Mouse (Mus musculus) left cerebral cortex, postnatal 25 days (tissue): ENCODE data around the gene Mslnl. TPM values are rescaled to one million over a fixed set of nuclear protein-coding genes. Genes with fewer than 3 reads are reported as not detected.
"Not testable (repeated sequence)": the region's sequence is repeated elsewhere in the genome, so short reads cannot be mapped to it uniquely, and the experiment has no call there.

Experiments
- DNase-seq, 2 experiments: peaks; one replicate each; pipeline ENCODE4 v3.0.0; 2022; ENCODE audit warnings: low spot score in 2 of 2, mixed read lengths in 1 of 2
- intact Hi-C: fragments of 180-260 bp; cut with DNase I; formaldehyde crosslinking; loops from one replicate; pipeline ENCODE4 v1.15.1; 2025
- total RNA-seq, 2 experiments: library from RNA; stranded (reverse); gene quantifications; 2 replicates each; pipeline ENCODE4 v1.2.3; 2021

The Mslnl gene
- total RNA-seq, 2 experiments from 2014 or later = 0.25 TPM; not detected in 1

DNA sequence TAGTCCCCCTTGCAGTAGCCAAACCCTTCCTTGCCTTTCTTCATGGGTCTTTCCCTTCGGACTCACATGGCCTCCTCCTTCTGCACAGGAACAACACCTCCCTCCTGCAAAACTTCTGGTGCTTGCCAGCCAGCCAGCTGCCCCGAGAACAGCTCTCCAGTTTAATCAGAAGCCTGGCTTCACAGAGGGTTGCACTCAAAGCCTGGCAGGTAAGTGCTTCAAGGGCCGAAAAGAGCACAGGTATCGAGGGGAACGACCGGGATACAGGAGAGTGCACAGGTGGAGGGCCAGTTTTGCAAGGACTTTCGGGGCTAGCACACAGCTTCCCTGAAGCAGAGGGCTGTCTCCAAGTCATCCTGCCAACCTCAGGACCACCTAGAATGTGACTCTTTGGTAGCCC is 3.0 kb downstream of the Mslnl start:
- DNase-seq = no peak
- intact Hi-C loops = no loop called here

GRCm38 (mm10) chr17:25741471-25741870 is 5.6 kb downstream of the Mslnl start:
- DNase-seq = not testable (repeated sequence)
- intact Hi-C loops = loop anchor here (10.0 kb wide), 1 partner anchor 917 kb away; no protein-coding TSS in a partner anchor

DNA sequence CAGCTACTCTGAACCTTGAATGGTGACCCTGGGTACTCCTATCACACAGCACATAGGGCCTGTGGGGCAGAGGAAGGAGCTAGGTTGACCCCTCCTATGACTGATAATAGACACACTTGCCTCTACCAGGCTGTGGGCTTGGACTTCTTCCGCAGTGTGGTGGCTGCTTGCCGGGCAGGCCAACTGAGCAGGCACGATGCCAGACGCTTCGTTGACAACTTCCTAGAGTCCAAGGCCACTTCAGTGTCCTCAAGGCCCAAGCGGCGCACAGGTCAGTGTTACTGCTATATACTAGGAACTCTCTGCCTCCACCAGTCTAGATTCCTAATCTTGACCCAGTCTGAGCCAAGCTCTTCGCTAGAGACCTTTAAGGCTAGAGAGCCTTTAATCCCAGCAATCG is 8.0 kb downstream of the Mslnl start:
- intact Hi-C loops = loop anchor here (10.0 kb wide), 1 partner anchor 919 kb away; no protein-coding TSS in a partner anchor
- no peak for DNase-seq

GRCm38 (mm10) chr17:25744311-25744710 is 8.5 kb downstream of the Mslnl start:
- intact Hi-C loops = loop anchor here (10.0 kb wide), 1 partner anchor 920 kb away; no protein-coding TSS in a partner anchor
- DNase-seq = no peak

GRCm38 (mm10) chr17:25748238-25748637 is 12.4 kb downstream of the Mslnl start:
- DNase-seq = peak in 1 of 2 experiments; percentile 47
- intact Hi-C loops = loop anchor here (10.0 kb wide), 1 partner anchor 923 kb away; no protein-coding TSS in a partner anchor

DNA sequence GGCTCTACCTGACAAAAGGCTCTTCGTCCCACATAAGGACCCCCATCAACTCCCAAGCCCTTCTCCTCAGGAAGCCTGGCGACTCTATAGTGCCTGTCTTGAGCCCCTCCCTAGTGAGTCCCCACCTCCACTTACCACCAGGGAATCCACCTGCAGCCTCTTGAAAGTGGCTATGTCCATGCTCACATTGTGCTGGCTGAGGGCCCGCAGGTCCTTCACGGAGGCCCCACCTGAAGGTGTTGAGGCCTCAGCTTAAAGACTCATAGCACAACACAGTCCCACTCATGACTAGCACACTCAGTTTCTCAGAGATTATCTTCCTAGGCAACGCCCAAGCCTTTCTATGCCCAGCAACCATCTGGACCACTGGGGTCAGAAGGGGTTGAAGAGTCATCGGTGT is 13.5 kb downstream of the Mslnl start:
- intact Hi-C loops = loop anchor here (10.0 kb wide), 1 partner anchor 925 kb away; no protein-coding TSS in a partner anchor
- DNase-seq = no peak

GRCm38 (mm10) chr17:25751446-25751845 is 15.6 kb downstream of the Mslnl start:
- intact Hi-C loops = no loop called here
- DNase-seq = peak in 1 of 2 experiments; percentile 19

GRCm38 (mm10) chr17:25754241-25754640 is 18.4 kb downstream of the Mslnl start, which contains the start of gene Msln:
TSS of gene Msln (minus strand) at chr17:25754378.
- intact Hi-C loops = no loop called here
- DNase-seq = no peak

DNA sequence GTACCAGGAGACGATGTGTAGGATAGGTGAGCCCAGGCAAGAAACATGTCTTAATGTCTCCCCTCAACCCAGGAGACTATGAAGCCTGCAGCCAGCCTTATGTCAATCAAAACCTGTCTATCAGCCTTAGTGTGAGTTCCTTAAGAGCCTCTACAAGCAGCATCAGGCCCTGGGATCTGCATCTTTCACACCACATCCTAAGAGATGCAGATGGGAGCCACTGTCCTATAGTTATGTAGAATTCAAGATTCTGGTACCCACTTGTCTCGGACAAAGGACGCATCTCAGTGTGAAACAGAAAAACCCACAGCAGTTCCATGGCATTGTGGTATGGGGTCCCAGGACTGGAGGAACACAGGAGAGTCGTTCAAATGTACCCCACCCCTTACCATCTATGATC is 19.2 kb downstream of the Mslnl start:
- DNase-seq = no peak

GRCm38 (mm10) chr17:25755627-25756377 is 20.0 kb downstream of the Mslnl start:
- no peak for DNase-seq
- intact Hi-C loops = no loop called here

More for the DNA sequence above, 19.2 kb downstream of the Mslnl start:
- intact Hi-C loops = no loop called here

DNA sequence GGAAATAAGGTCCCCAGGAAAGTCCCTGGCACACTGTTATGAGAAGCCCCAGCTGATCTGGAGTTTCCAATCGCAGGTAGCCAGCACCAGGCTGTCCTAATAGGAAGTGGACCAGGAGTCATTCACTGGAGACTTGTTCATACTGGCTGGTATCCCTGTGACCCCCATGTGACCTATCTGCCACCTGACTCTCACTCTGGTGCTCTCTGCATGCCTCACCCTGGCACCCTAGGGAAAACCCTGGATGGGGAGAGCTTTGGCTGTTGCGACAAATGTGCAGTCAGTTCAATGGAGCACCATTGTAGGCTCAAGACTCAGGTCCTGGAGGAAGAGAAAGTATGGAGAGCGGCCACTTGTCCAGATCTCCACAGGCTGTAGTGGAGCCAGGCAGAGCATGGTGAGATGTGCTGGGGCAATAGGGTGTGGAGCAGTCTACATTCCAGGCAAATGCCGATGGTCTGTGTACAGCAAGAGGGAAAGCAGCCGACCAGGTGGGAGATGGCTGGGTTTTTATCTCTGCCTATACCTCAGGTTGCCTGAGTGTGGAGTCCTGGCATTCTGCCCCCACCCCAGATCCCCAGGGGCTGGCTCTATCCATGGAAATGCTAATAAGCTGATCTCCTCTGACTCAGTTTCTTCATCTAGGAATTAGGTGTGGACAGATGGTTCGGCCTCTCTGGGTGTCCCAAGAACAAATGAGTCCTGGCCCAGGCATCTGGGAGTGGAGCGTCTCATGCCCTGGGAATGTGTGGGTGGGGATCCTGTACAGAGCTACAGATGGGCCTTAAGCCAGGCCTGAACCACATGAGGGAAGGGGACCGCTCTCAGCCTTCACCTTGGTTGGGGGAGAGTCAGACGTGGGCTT is 20.8 kb downstream of the Mslnl start:
- DNase-seq = no peak
- intact Hi-C loops = no loop called here

DNA sequence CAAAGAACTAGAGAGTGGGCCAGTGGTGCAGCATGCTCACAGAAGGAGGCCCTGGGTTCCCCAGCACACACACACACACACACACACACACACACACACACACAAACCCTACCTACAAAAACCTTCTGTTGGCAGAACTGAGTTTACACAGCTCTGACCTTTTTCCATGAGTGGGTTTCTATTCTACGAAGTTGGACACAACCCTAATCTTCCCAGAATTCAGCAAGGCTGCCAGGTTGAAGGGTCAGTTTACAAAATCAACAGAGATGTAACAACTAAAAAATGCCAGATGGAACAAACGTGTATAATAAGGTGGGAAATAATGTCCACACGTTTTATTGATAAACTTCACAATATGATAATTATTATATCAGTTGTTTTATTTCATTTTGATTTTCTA is 21.8 kb downstream of the Mslnl start:
- DNase-seq = no peak
- intact Hi-C loops = no loop called here

DNA sequence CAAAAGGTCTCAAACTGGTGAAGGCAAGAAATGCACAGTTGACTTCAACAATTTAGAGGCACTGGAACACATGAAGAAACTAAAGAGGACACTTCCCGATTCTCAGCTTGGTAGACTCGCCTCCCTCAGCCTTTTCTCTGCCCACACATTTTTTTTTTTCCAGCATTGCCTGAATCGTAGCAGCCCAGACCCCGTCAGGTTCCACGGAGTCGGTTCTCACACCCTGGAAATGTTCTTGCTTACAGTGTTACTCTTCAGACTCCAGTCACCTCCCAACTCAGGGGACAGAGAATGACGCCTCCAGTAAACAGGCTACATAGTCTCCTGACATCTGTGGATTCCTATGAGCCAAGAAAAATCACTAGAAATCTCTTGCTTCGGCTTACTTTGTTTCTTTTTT is 24.3 kb downstream of the Mslnl start:
- intact Hi-C loops = loop anchor here (5.0 kb wide), 1 partner anchor 42 kb away; no protein-coding TSS in a partner anchor
- DNase-seq = peak in 1 of 2 experiments; percentile 82

GRCm38 (mm10) chr17:25761561-25761970 is 25.7 kb downstream of the Mslnl start:
- intact Hi-C loops = loop anchor here (5.0 kb wide), 1 partner anchor 41 kb away; no protein-coding TSS in a partner anchor
- DNase-seq = peak; percentile 59 to 85

GRCm38 (mm10) chr17:25762591-25762990 is 26.7 kb downstream of the Mslnl start:
- DNase-seq = no peak

DNA sequence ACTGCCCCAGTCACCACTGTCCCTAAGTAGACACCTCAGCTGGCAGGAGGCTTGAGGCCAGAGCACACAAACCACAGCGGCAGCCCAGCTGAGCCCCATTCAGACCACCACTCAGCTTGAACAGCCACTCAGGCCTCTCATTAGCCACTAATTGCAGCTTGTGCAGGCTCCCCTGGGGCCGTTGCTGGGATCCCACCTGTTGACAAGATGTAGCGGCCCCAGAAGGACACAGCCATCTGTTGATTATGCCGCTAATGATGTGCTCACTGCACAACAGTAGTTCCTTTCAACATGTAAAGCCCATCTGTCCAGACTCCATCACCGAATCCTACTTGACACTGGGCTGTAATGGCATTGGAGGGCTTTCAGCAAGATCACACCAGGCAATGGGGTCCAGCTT is 30.0 kb downstream of the Mslnl start:
- no peak for DNase-seq
- intact Hi-C loops = no loop called here

More at GRCm38 (mm10) chr17:25762591-25762990, 26.7 kb downstream of the Mslnl start:
- intact Hi-C loops = loop anchor here (5.0 kb wide), 1 partner anchor 40 kb away; no protein-coding TSS in a partner anchor

- intact Hi-C loops = no loop called here
- DNase-seq = no peak
Measured at GRCm38 (mm10) chr17:25769331-25769730, 33.5 kb downstream of the Mslnl start.

DNA sequence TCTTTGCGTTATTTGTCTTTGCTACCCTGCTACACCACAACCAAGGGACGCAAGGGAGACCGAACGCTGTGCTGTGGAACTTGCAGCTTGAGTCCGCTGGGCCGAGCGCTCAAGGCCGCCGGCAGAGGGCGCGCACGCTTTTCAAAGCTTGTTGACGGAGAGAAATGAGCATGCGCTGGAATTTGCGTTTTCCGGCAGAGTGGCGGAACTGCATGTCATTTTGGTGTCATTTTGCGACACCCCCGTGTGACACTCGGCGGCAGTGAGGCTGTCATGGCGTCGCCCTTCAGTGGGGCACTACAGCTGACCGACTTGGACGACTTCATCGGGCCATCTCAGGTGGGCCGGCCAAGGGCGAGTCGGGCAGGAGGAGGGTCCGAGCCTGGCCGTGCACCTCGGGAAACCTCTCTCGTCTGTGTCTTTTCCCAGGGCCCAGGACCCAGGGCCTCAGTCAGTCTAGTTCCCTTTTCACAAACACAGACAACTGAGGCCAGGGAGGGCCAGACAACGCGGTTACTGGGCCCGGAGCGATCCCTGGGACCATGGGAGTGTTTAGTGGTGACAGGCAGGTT is 37.8 kb downstream of the Mslnl start, which contains the start of gene Narfl:
Gene Narfl (plus strand): TSS at position 228 of the 572 bp plus-strand sequence.
- DNase-seq = peak; percentile 97 to 99
- intact Hi-C loops = loop anchor here (1.0 to 5.0 kb wide), 3 partner anchors 24 to 41 kb away; partner anchors contain the start of gene Metrn

DNA sequence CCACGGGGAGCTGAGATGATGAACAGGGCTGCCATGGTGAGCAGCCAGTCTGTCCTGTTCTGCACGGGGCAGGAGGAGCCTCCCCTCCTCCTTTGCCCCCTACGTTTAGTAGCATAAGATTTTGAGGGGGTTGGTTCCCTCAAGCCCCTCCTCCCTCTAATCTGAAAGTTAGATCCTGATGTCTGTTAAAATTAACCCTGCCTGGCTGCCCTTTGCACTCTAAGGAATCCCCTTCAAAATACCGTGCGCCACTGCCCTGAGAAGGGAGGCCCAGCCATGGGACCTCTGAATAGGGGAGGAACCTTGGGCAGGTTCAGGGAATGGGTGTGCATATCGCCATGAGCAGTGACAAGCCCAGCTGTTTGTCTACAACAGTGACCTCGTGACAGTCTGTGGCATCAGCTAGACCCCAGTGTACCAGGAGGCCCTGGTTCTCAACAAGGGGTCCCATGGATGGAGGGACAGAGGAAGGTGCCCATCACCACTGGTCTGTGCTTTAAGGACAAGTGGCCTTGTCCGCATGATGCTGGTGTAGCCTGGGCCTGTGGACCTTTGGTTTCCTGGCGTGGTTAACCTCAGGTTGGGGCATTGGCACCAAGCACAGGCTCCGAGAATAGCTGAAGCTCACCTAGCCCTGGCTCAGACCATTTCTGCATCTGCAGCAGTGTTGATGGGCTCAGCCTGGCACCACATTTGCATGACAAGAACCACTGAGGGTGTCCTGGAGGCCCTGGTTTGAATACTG is 39.6 kb downstream of the Mslnl start:
- DNase-seq = no peak
- intact Hi-C loops = no loop called here
